Mouse (Mus musculus): Measurements from ENCODE around the gene Nrip3.

GRCm38 (mm10) chr7:109747747-109748146, 34.1 kb downstream of the Nrip3 start:
- TF ChIP-seq CTCF (IDR thresholded peaks at IDR 0.05; ENCODE audit: extremely low read depth, insufficient read depth, insufficient read length, insufficient replicate concordance), result no peak
- TF ChIP-seq POLR2A (IDR thresholded peaks at IDR 0.05; ENCODE audit: low read depth, low read length), result no peak
